Mouse (Mus musculus): Measurements from ENCODE around the gene Zfp553. TPM values are rescaled to one million over a fixed set of nuclear protein-coding genes. Genes with fewer than 3 reads are reported as not detected.

Zfp553 gene
- polyA plus RNA-seq, 1 experiment: 10.8 TPM

GRCm38 (mm10) chr7:127278311-127278710 lies 45.5 kb downstream of the Zfp553 start:
- no peak for TF ChIP-seq GATA1 (IDR thresholded peaks at IDR 0.05; ENCODE audit: borderline replicate concordance, low read length)
- no peak for TF ChIP-seq FLI1 (IDR thresholded peaks at IDR 0.05; ENCODE audit: low read length)
- H3K27me3 ChIP-seq (replicated peaks): no peaks in the 10 kb centered on the region
- no peaks in the 10 kb centered on the region for H3K9me3 ChIP-seq
- H3K4me3 ChIP-seq (replicated peaks): peak overlapping the region; percentile 85
- no peaks in the 10 kb centered on the region for H3K36me3 ChIP-seq (replicated peaks; ENCODE audit: low read length)
- H3K4me1 ChIP-seq: peaks cover 88% of the 10 kb centered on the region

GRCm38 (mm10) chr7:127280092-127280491 lies 47.2 kb downstream of the Zfp553 start:
- Histone ChIP-seq H3K27me3 (replicated peaks) (no peaks in the 10 kb centered on the region), H3K36me3 (replicated peaks; ENCODE audit: low read length) (no peaks in the 10 kb centered on the region), H3K9me3 (no peaks in the 10 kb centered on the region), H3K4me3 (replicated peaks) (no peak overlapping the region), H3K4me1 (peaks cover 90% of the 10 kb centered on the region)
- no peak for TF ChIP-seq FLI1 (IDR thresholded peaks at IDR 0.05; ENCODE audit: low read length)
- no peak for TF ChIP-seq GATA1 (IDR thresholded peaks at IDR 0.05; ENCODE audit: borderline replicate concordance, low read length)

- peaks cover 95% of the 10 kb centered on the region for H3K4me1 ChIP-seq
- H3K36me3 ChIP-seq (replicated peaks; ENCODE audit: low read length): no peaks in the 10 kb centered on the region
- H3K4me3 ChIP-seq (replicated peaks): peak overlapping the region; percentile 74
- TF ChIP-seq FLI1 (IDR thresholded peaks at IDR 0.05; ENCODE audit: low read length) (peak; percentile 30; the same call in 1 of the 2 replicates), GATA1 (IDR thresholded peaks at IDR 0.05; ENCODE audit: borderline replicate concordance, low read length) (no peak; the same call in 2 of the 3 replicates)
- H3K27me3 ChIP-seq (replicated peaks): no peaks in the 10 kb centered on the region
- no peaks in the 10 kb centered on the region for H3K9me3 ChIP-seq
Measured at GRCm38 (mm10) chr7:127281114-127281513, 48.3 kb downstream of the Zfp553 start.

- TF ChIP-seq FLI1 (IDR thresholded peaks at IDR 0.05; ENCODE audit: low read length) (no peak), GATA1 (IDR thresholded peaks at IDR 0.05; ENCODE audit: borderline replicate concordance, low read length) (no peak)
- Histone ChIP-seq H3K4me1 (peaks cover 92% of the 10 kb centered on the region), H3K27me3 (replicated peaks) (no peaks in the 10 kb centered on the region), H3K9me3 (no peaks in the 10 kb centered on the region), H3K4me3 (replicated peaks) (no peak overlapping the region), H3K36me3 (replicated peaks; ENCODE audit: low read length) (no peaks in the 10 kb centered on the region)
Measured at GRCm38 (mm10) chr7:127282190-127282589, 49.3 kb downstream of the Zfp553 start.

- Histone ChIP-seq H3K27me3 (replicated peaks) (peaks cover under 1% of the 10 kb centered on the region), H3K4me3 (replicated peaks) (no peak overlapping the region), H3K36me3 (replicated peaks; ENCODE audit: low read length) (peaks cover 2% of the 10 kb centered on the region), H3K9me3 (no peaks in the 10 kb centered on the region), H3K4me1 (peaks cover 91% of the 10 kb centered on the region)
- TF ChIP-seq GATA1 (IDR thresholded peaks at IDR 0.05; ENCODE audit: borderline replicate concordance, low read length) (no peak), FLI1 (IDR thresholded peaks at IDR 0.05; ENCODE audit: low read length) (no peak)
Measured at GRCm38 (mm10) chr7:127285154-127285553, 52.3 kb downstream of the Zfp553 start.

Other genes with a start within 250 kb of the Zfp553 start
- gene Mvp, start 218.4 kb upstream of the Zfp553 start, polyA plus RNA-seq (2012; ENCODE audit: insufficient read depth, low replicate concordance): 39.1 and 72.4 TPM in 2 replicates
- gene Pagr1b, start 216.6 kb upstream of the Zfp553 start, polyA plus RNA-seq (2012; ENCODE audit: insufficient read depth, low replicate concordance): 4.2 TPM in 1 of 2 replicates, not detected in the other
- gene Pagr1a, start 215.7 kb upstream of the Zfp553 start, polyA plus RNA-seq (2012; ENCODE audit: insufficient read depth, low replicate concordance): 15.8 and 94.8 TPM in 2 replicates
- 164 and 252 TPM in 2 replicates for gene Gm42742, start 212.0 kb upstream of the Zfp553 start, polyA plus RNA-seq (2012; ENCODE audit: insufficient read depth, low replicate concordance)
- gene Prrt2, start 211.8 kb upstream of the Zfp553 start, polyA plus RNA-seq (2012; ENCODE audit: insufficient read depth, low replicate concordance): 0.68 and 3.9 TPM in 2 replicates
- gene Maz, start 206.0 kb upstream of the Zfp553 start, polyA plus RNA-seq (2012; ENCODE audit: insufficient read depth, low replicate concordance): 324 and 1,017 TPM in 2 replicates
- gene Kif22, start 190.6 kb upstream of the Zfp553 start, polyA plus RNA-seq (2012; ENCODE audit: insufficient read depth, low replicate concordance): 6.8 and 18.0 TPM in 2 replicates
- not detected in 2 replicates for gene Zg16, start 145.7 kb upstream of the Zfp553 start, polyA plus RNA-seq (2012; ENCODE audit: insufficient read depth, low replicate concordance)
- 71.8 and 93.9 TPM in 2 replicates for gene AI467606, start 141.7 kb upstream of the Zfp553 start, polyA plus RNA-seq (2012; ENCODE audit: insufficient read depth, low replicate concordance)
- gene Qprt, start 110.8 kb upstream of the Zfp553 start, polyA plus RNA-seq (2012; ENCODE audit: insufficient read depth, low replicate concordance): not detected in 2 replicates
- 2.2 and 17.4 TPM in 2 replicates for gene Spn, start 95.2 kb upstream of the Zfp553 start, polyA plus RNA-seq (2012; ENCODE audit: insufficient read depth, low replicate concordance)
- gene Cd2bp2, start 37.0 kb upstream of the Zfp553 start, polyA plus RNA-seq (2012; ENCODE audit: insufficient read depth, low replicate concordance): 13.5 and 43.5 TPM in 2 replicates
- gene Tbc1d10b, start 24.6 kb upstream of the Zfp553 start, polyA plus RNA-seq (2012; ENCODE audit: insufficient read depth, low replicate concordance): 83.3 and 137 TPM in 2 replicates
- 4.7 TPM in 1 of 2 replicates, not detected in the other for gene Mylpf, start 24.2 kb upstream of the Zfp553 start, polyA plus RNA-seq (2012; ENCODE audit: insufficient read depth, low replicate concordance)
- gene Sept1, start 69 bp downstream of the Zfp553 start, polyA plus RNA-seq (2012; ENCODE audit: insufficient read depth, low replicate concordance): 369 and 529 TPM in 2 replicates
- 85.4 and 270 TPM in 2 replicates for gene Zfp771, start 11.2 kb downstream of the Zfp553 start, polyA plus RNA-seq (2012; ENCODE audit: insufficient read depth, low replicate concordance)
- 65.3 and 143 TPM in 2 replicates for gene Dctpp1, start 27.6 kb downstream of the Zfp553 start, polyA plus RNA-seq (2012; ENCODE audit: insufficient read depth, low replicate concordance)
- 32.9 and 41.0 TPM in 2 replicates for gene Sephs2, start 41.0 kb downstream of the Zfp553 start, polyA plus RNA-seq (2012; ENCODE audit: insufficient read depth, low replicate concordance)
- gene Itgal, start 63.2 kb downstream of the Zfp553 start, polyA plus RNA-seq (2012; ENCODE audit: insufficient read depth, low replicate concordance): 11.2 and 21.5 TPM in 2 replicates
- gene Zfp768, start 112.5 kb downstream of the Zfp553 start, polyA plus RNA-seq (2012; ENCODE audit: insufficient read depth, low replicate concordance): 21.5 and 31.6 TPM in 2 replicates
- 0.73 TPM in 1 of 2 replicates, not detected in the other for gene Zfp747, start 143.0 kb downstream of the Zfp553 start, polyA plus RNA-seq (2012; ENCODE audit: insufficient read depth, low replicate concordance)
- gene 9130019O22Rik, start 154.1 kb downstream of the Zfp553 start, polyA plus RNA-seq (2012; ENCODE audit: insufficient read depth, low replicate concordance): 0.07 and 1.7 TPM in 2 replicates
- 5.5 TPM in 1 of 2 replicates, not detected in the other for gene E430018J23Rik, start 160.6 kb downstream of the Zfp553 start, polyA plus RNA-seq (2012; ENCODE audit: insufficient read depth, low replicate concordance)
- gene Zfp764, start 173.8 kb downstream of the Zfp553 start, polyA plus RNA-seq (2012; ENCODE audit: insufficient read depth, low replicate concordance): 0.32 TPM in 1 of 2 replicates, not detected in the other
- 12.3 and 25.6 TPM in 2 replicates for gene Zfp688, start 189.0 kb downstream of the Zfp553 start, polyA plus RNA-seq (2012; ENCODE audit: insufficient read depth, low replicate concordance)
- 4.4 and 12.0 TPM in 2 replicates for gene Zfp689, start 216.1 kb downstream of the Zfp553 start, polyA plus RNA-seq (2012; ENCODE audit: insufficient read depth, low replicate concordance)
- 83.1 and 177 TPM in 2 replicates for gene Prr14, start 226.6 kb downstream of the Zfp553 start, polyA plus RNA-seq (2012; ENCODE audit: insufficient read depth, low replicate concordance)
- gene Fbrs, start 246.1 kb downstream of the Zfp553 start, polyA plus RNA-seq (2012; ENCODE audit: insufficient read depth, low replicate concordance): 237 and 322 TPM in 2 replicates

Measured in megakaryocyte, embryonic 14.5 days (primary cell).